Mouse (Mus musculus) thymus, postnatal 25 days (tissue): ENCODE measurements around the gene 9530077C05Rik.
A peak's percentile ranks its signal among the peaks of the same experiment; 100 is the strongest.
"Not testable (repeated sequence)": the region's sequence is repeated elsewhere in the genome, so short reads cannot be mapped to it uniquely, and the experiment has no call there.

Experiments
- DNase-seq: peaks from one replicate; pipeline ENCODE4 v3.0.0; 2022

9530077C05Rik gene

DNA sequence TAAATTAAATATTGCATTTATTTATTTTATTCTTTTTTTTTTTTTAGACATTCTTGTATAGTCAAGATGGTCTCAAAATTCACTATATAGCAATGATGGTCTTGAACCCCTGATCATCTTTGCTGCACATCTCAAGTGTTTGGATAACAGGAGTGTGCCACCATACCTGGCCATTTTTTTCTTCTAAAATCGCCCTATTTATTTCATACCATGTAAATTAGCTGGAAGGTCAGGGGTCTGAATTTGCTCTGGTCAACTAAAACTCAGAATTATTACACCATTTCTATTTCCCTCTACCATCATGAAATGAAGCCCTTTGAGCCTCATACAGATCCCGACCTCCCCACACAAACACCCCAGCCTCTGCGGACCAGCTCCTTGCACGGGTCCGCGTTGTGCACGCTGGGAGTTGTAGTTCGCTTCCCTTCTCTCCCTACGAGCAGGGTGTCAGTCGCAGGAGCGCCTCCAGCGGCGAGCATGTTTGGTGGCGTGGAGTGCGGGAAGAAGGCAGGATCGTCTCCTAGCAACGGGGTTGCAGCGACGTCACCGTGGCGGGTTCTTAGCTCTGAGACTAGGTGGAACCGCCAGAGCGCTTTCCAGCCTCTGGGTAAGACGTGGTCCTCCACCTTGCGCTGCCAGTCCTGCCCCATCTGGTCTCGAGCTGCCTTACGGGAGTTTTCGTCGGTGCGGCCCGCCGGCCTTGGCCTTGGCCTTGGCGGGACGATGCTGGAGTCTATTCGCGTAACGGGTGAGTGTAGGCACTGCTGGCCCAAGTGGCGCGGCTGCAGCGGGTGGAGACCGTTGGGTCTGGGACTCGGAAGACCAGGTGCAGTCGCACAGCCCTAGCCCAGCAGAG is at the start of gene 9530077C05Rik:
9530077C05Rik (plus strand) TSS at position 512 of the 856 bp plus-strand sequence.
- DNase-seq: peak; percentile 96

GRCm38 (mm10) chr9:22366221-22366620 is 45.1 kb upstream of the 9530077C05Rik start:
- no peak for DNase-seq

- DNase-seq: no peak
Observed at GRCm38 (mm10) chr9:22366621-22367020, 44.7 kb upstream of the 9530077C05Rik start.

GRCm38 (mm10) chr9:22368030-22368429 is 43.3 kb upstream of the 9530077C05Rik start:
- no peak for DNase-seq

DNA sequence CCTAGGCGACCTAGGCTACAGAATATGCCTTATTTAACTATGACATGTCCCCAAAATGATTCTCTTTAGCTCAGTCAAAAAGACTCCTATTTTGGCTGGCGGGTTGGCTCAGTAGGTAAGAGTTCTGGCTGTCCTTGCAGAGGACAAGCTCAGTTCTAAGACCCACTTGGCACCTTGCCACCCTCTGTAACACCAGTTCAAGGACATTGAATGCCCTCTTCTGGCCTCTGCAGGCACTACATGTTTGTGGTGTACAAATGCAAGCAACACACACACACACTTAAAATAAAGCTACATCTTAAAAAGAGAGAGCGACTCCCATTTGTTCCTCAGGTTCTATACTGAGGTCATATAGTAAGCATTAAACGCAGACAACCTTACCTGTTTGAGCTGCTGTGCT is 38.6 kb upstream of the 9530077C05Rik start:
- DNase-seq: no peak

DNA sequence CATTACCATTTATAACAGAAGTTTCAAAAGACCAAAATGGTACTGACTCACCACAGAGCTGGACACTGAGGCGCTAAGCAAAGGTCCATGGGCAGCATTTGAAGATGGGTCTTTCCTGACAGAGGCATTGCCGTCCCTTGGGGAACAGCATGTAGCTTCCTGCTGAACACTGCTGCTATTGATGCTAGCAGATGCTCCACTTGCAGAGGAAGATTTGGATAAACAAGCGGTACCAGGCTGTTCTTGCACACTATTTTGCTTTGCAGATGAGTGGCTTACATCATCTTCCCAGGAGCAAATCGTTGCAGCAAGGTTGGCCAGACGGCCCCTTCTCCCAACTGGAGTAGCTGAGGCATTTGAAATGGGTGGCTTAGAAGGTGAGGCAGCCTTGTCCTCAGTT is 35.2 kb upstream of the 9530077C05Rik start:
- no peak for DNase-seq

GRCm38 (mm10) chr9:22385890-22386289 is 25.4 kb upstream of the 9530077C05Rik start:
- DNase-seq: no peak

DNA sequence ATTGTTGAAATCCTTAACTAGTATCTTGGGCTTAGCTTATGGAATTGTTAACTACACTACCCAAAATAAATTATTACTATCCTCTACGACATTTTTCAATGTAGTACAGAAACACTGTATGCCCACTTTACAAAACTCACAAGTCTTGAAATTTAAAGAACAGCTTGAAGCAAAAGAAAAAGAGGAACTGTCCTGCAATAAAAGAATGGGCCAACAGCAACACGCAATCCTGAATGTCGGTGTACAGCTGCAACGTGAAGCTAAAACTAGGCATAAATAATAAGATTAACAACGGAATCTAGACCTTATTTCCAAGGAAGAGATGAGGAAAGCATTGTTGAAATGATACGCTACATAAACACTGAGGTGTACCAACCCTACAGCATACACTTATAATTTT is 23.4 kb upstream of the 9530077C05Rik start:
- DNase-seq: no peak

DNA sequence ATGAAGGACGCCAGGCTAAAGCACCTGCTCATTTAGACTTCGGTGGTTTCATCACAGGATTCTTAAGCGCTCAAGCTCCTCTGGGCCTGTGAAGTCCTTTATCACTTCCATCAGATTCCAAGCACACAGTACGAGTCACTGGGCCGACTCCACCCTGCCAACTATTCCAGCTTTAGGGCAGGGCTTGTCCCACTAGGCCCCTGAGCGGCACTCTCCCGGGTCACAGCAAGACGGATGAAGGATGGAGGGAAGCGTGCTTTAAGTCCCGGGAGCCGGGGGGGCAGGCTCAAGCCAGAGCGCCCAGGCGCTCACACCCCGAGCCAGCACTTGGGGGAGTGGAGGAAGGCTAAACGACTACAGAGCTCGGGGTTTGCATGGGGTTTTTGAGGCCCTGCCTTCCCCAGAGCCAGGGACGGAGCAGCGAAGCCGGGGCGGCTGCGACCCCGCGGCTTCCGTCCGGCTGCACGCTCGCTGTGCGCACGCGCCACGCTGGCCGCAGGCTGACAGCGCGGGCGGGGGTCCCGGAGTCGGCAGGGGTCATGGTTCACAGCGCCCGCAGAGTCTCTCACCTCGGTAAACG is 22.8 kb upstream of the 9530077C05Rik start:
- no peak for DNase-seq

- peak; percentile 94 for DNase-seq
Observed at GRCm38 (mm10) chr9:22389021-22389476, 22.3 kb upstream of the 9530077C05Rik start, which contains the start of gene Anln. Anln (minus strand) TSS chr9:22389188.

DNA sequence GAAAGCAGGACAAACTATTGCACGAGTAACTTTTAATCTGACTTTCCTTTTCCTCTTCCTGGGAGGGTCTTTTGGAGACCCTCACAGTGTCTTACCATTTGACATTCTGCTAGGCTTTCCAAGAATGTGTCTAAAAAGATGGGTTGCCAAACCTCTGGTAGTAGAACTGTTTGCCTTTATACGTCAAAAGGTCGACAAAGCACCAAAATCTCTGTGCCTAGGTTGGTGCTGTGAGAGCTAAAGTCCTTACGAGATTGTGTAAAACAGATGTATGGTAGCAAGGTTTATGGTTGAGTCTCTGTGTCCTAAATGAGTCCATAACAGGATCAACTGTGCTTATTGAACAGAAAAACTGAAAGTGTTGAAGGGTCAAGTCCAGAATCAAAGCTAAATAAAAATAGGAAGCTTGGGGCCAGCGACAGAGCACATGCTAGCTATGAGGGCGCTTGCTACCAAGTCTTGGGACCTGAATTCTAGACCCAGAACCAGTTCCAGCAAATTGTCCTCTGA is 21.5 kb upstream of the 9530077C05Rik start:
- DNase-seq: no peak

- no peak for DNase-seq
Observed at GRCm38 (mm10) chr9:22390390-22390789, 20.9 kb upstream of the 9530077C05Rik start.

GRCm38 (mm10) chr9:22394725-22395124 is 16.6 kb upstream of the 9530077C05Rik start:
- DNase-seq: no peak

GRCm38 (mm10) chr9:22399021-22399420 is 12.3 kb upstream of the 9530077C05Rik start:
- DNase-seq: no peak

GRCm38 (mm10) chr9:22402001-22402400 is 9.3 kb upstream of the 9530077C05Rik start:
- DNase-seq: no peak

- DNase-seq: no peak
Observed at GRCm38 (mm10) chr9:22402976-22403375, 8.3 kb upstream of the 9530077C05Rik start.

DNA sequence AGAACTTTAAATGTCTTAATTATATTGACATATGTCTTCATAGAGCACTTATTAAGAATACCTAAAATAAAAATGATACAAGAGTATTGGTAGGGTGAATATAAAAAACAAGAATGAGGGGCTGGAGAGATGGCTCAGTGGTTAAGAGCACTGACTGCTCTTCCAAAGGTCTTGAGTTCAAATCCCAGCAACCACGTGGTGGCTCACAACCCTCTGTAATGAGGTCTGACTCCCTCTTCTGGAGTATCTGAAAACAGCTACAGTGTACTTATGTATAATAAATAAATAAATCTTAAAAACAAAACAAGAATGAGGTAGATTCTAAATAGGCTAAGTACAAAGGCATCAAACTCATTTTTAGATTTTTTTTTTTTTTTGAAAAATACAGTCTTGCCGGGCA is 7.8 kb upstream of the 9530077C05Rik start:
- DNase-seq: not testable (repeated sequence)

- DNase-seq: no peak
Observed at GRCm38 (mm10) chr9:22405414-22405813, 5.9 kb upstream of the 9530077C05Rik start.

GRCm38 (mm10) chr9:22407633-22408032 is 3.7 kb upstream of the 9530077C05Rik start:
- not testable (repeated sequence) for DNase-seq

DNA sequence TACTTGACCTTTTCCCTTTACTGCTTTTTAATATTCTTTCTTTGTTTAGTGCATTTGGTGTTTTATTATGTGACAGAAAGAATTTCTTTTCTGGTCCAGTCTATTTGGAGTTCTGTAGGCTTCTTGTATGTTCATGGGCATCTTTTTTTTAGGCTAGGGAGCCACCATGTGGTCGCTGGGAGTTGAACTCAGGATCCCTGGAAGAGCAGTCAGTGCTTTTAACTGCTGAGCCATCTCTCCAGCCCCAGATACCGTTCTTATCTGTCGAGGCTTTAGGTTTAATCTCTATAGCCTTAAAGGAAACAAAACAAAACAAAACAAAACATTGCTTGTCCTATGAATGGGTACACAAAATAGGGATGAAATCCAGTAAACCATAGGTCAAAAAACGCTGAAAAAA is 3.0 kb upstream of the 9530077C05Rik start:
- not testable (repeated sequence) for DNase-seq

DNA sequence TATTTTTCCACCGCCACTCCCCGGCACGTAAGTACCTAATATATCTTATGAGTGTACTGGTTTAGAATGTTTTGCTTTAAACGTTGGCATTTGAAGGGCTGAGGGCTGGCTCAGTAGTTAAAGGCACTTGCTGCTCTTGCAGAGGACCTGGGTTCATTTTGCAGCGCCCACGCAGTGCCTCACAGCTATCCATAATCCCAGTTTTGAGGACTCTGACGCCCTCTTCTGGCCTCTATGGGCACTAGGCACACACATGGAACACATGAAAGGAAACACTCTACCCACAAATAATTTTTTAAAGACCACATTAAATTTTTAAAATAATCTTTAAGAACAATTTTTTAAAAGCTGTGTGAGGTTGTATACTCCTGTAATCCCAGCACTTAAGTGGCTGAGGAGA is 1.8 kb upstream of the 9530077C05Rik start:
- DNase-seq: no peak

DNA sequence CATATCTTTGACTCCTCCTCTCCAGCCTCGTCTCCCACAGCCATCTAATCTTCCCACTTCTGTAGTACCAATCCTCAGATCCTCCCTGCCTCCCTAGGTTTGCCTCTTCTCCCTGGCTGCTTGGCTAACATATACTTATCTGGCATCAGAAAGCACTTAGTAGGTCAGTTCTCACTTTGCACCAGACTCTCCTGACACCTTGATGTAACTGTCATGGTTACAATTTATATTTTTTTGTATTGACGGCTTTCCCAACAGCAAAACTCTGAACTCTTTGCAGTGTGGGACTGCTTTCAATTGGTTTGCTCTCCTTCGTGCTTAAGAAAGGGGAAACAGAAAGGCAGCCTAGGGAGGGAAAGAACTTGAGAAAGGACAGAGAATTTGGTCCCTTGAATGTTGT is 4.9 kb downstream of the 9530077C05Rik start:
- DNase-seq: no peak

DNA sequence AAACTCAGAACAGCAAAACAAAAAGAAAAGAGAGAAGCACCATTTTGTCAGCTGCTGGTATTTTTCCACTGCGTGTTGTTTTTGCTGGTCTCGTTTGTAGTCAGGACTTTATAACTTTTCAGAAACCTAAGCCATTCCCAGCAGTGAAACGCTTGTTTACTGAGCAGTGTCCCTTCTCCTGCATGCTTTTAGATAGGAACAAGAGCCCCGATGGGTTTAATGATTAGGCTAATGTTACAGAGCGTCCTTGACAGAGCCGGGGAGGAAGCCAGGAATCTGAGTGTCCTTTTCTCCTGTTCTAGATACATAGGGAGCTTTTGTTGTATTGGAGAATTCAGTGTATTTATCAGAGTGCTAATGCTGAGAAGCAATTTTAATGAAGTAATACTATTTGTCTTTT is 6.2 kb downstream of the 9530077C05Rik start:
- DNase-seq: no peak

- no peak for DNase-seq
Observed at GRCm38 (mm10) chr9:22419877-22420276, 8.6 kb downstream of the 9530077C05Rik start.
